Mouse (Mus musculus): ENCODE measurements around the gene Tnni3k. TPM values are rescaled to one million over a fixed set of nuclear protein-coding genes. Genes with fewer than 3 reads are reported as not detected.

Tnni3k gene
- polyA plus RNA-seq, 1 experiment from 2014 or later, result 0.05 TPM

DNA sequence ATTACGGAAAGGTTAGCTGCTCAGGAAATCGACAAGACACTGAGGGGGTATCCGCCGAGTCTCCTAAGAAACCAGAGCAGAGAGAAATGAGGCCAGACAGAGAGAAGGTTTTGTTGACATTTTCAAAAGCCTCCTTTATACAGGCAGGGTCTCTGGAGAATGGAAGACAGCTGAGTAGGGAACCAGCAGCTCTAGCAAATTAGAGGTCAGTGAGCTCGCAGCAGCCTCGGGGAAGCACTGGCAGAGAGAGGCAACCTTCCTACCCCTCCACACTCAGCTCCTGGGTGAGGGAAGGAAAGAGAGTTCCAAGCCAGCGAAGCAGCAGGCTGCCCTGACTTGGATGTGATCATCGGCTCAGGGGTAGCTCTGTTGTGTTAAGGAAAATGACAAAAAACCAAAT is 127.5 kb downstream of the Tnni3k start:
- no peak for ATAC-seq (ENCODE audit: insufficient number of reproducible peaks, low FRiP score, low TSS enrichment, low read depth)
- H3K27ac ChIP-seq, result no peak overlapping the region
- H3K4me2 ChIP-seq, result no peak overlapping the region
- H3K27me3 ChIP-seq, result no peaks in the 10 kb centered on the region
- no peaks in the 10 kb centered on the region for H3K9me3 ChIP-seq
- WGBS, result 70% methylated on average over 8 of the region's 8 CpGs
- H3K4me3 ChIP-seq, result no peak overlapping the region
- no peaks in the 10 kb centered on the region for H3K36me3 ChIP-seq
- H3K9ac ChIP-seq, result no peak overlapping the region
- H3K4me1 ChIP-seq, result no peaks in the 10 kb centered on the region

DNA sequence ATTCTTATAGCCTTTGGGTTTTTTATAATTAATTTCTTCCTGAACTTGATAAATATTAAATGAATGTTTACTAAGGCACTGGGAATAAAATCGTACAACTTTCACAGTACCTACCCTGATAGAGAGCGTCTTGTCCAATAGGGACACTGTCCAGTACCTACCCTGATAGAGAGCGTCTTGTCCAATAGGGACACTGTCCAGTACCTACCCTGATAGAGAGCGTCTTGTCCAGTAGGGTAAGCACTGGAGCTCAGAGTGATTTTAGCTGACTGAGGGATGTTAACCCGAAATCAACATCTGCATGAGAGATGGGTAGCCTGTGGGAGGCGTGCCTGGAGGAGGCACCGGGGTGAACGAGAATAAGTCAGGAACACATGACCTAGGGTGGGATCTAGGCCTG is 130.3 kb downstream of the Tnni3k start:
- Histone ChIP-seq H3K27ac (no peak overlapping the region), H3K9ac (no peak overlapping the region), H3K4me3 (no peak overlapping the region), H3K4me1 (no peaks in the 10 kb centered on the region), H3K9me3 (no peaks in the 10 kb centered on the region), H3K27me3 (no peaks in the 10 kb centered on the region), H3K4me2 (no peak overlapping the region), H3K36me3 (no peaks in the 10 kb centered on the region)
- 89% methylated on average over 8 of the region's 8 CpGs for WGBS
- no peak for ATAC-seq (ENCODE audit: insufficient number of reproducible peaks, low FRiP score, low TSS enrichment, low read depth)

DNA sequence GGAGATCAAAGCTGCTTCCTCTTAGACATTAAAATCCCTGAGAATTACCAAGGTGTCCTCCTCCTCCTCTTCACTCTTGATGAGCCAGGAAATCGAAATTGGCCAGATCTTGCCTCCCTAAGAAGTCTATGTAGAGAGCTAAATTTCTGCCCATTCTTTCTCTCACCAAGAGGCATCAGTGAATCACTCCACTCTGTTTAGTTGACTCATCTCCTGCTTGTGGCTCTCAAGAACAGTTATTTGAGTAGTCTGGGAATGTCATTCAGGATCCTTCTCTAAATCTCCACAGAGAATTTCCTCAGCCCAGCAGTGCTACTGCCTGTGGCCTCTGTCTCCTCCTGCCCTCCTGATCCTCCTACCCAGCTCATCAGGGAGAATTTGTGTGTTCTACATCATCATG is 139.6 kb downstream of the Tnni3k start:
- ATAC-seq (ENCODE audit: insufficient number of reproducible peaks, low FRiP score, low TSS enrichment, low read depth), result no peak
- H3K27ac ChIP-seq, result no peak overlapping the region
- H3K9me3 ChIP-seq, result no peaks in the 10 kb centered on the region
- no peaks in the 10 kb centered on the region for H3K27me3 ChIP-seq
- no peak overlapping the region for H3K4me2 ChIP-seq
- H3K36me3 ChIP-seq, result no peaks in the 10 kb centered on the region
- H3K4me1 ChIP-seq, result no peaks in the 10 kb centered on the region
- no peak overlapping the region for H3K9ac ChIP-seq
- 58% methylated on average over 1 of the region's 1 CpGs for WGBS
- H3K4me3 ChIP-seq, result no peak overlapping the region

DNA sequence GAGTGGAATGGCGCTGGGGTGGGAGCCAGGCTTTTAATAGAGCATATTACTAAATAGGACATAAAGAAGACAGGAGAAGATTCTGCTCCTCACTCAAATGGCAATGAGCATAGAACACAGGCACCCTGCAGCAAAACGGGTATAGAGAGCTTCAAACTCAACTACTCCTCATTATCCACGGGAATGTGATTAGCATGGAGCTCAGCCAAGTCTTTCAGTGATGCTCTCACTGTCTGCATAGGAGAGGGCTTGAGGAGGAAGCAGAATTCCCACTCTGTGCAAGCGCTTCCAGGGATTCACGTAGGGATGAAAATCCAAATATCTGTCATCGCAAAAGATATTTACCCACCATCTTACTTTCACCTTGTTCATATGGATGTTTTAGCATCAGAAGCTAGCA is 141.6 kb downstream of the Tnni3k start:
- no peak overlapping the region for H3K27ac ChIP-seq
- no peaks in the 10 kb centered on the region for H3K36me3 ChIP-seq
- ATAC-seq (ENCODE audit: insufficient number of reproducible peaks, low FRiP score, low TSS enrichment, low read depth), result no peak
- WGBS, result 60% methylated on average over 6 of the region's 6 CpGs
- no peak overlapping the region for H3K9ac ChIP-seq
- no peaks in the 10 kb centered on the region for H3K9me3 ChIP-seq
- no peak overlapping the region for H3K4me2 ChIP-seq
- no peaks in the 10 kb centered on the region for H3K27me3 ChIP-seq
- no peak overlapping the region for H3K4me3 ChIP-seq
- no peaks in the 10 kb centered on the region for H3K4me1 ChIP-seq

DNA sequence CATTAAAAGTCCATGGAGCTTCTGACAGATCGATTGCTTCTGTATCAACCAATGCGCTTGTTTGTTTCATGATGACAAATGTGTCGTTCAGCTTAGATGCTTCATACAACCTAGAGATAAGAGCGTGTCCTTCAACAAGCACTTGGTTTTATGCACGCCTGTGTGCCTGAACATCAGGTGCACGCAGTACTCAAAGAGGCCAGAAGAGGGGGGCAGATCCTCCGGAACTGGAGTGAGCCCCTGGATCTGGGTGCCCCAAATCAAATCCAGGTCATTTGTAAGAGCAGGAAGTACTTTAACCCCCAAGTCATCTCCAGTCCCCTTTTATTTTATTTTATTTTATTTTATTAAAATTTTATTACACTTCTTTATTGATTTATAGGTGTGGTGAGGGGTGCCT is 158.5 kb downstream of the Tnni3k start:
- Histone ChIP-seq H3K4me3 (no peak overlapping the region), H3K27ac (no peak overlapping the region), H3K27me3 (no peaks in the 10 kb centered on the region), H3K9me3 (no peaks in the 10 kb centered on the region), H3K36me3 (no peaks in the 10 kb centered on the region), H3K4me1 (no peaks in the 10 kb centered on the region), H3K4me2 (no peak overlapping the region), H3K9ac (no peak overlapping the region)
- 69% methylated on average over 7 of the region's 7 CpGs for WGBS
- ATAC-seq (ENCODE audit: insufficient number of reproducible peaks, low FRiP score, low TSS enrichment, low read depth), result no peak

DNA sequence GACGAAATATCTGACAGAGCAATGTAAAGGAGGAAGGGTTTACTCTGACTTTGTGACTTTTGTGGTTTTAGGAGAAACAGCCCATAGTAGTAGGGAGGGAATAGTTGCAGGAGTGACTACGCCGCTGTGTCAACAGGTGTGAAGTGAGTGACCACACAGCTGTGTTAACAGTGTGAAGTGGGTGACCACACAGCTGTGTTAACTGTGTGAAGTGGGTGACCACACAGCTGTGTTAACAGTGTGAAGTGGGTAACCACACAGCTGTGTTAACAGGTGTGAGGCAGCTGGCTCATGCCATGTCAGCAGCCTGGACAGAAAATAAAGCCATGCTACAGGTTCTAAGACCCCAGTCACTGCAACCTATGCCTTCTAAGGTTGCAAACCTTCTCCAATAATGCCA is 162.0 kb downstream of the Tnni3k start:
- Histone ChIP-seq H3K4me2 (no peak overlapping the region), H3K9me3 (no peaks in the 10 kb centered on the region), H3K27ac (no peak overlapping the region), H3K27me3 (no peaks in the 10 kb centered on the region), H3K9ac (no peak overlapping the region), H3K36me3 (no peaks in the 10 kb centered on the region), H3K4me1 (no peaks in the 10 kb centered on the region), H3K4me3 (no peak overlapping the region)
- WGBS, result 84% methylated on average over 3 of the region's 3 CpGs
- ATAC-seq (ENCODE audit: insufficient number of reproducible peaks, low FRiP score, low TSS enrichment, low read depth), result no peak

DNA sequence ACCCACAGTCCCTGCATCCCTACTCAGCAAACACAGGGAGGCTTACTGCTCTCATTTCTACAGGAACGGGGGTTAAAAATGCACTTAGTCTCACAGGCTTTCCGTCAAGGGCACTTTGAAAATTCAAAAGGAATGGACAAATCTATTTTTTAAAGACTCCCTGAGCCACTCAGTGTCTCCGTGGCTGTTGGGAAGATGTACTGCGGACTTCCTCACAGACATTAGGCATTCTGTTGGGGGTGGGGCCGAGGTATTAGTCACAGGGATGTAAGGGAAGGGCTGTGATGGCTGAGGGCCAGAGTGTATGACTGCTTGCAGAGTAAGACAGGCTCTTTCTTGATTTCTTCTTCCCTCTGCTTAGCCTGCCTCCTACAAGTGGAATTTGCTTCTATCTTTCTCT is 169.8 kb downstream of the Tnni3k start:
- H3K4me3 ChIP-seq, result no peak overlapping the region
- no peak overlapping the region for H3K9ac ChIP-seq
- H3K27me3 ChIP-seq, result no peaks in the 10 kb centered on the region
- H3K9me3 ChIP-seq, result no peaks in the 10 kb centered on the region
- no peak for ATAC-seq (ENCODE audit: insufficient number of reproducible peaks, low FRiP score, low TSS enrichment, low read depth)
- H3K4me1 ChIP-seq, result 0 out of 2 replicates have a peak, but pooled peaks cover 5% of the 10 kb centered on the region
- H3K27ac ChIP-seq, result no peak overlapping the region
- H3K36me3 ChIP-seq, result no peaks in the 10 kb centered on the region
- H3K4me2 ChIP-seq, result no peak overlapping the region
- WGBS, result 27% methylated on average over 5 of the region's 5 CpGs

DNA sequence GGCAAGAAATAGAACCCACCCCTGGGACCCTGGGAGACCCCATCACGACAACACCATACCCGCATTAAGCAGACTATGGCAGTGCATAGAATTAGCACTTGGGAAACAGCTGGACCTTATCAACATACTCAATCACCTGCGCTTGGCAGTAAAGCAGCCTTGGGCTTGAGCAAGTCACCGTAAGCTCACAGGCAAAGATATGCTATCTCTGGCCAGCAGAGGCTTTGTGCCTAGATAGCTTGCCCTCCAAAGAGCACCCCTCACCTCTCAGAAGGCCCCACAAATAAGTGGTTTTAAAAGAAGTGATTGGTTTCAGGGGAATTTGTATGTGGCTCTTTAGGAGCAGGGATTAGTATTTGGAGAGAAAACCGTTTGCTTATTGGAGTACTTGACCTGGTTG is 170.2 kb downstream of the Tnni3k start:
- Histone ChIP-seq H3K27me3 (no peaks in the 10 kb centered on the region), H3K4me3 (no peak overlapping the region), H3K4me1 (0 out of 2 replicates have a peak, but pooled peaks cover 5% of the 10 kb centered on the region), H3K4me2 (no peak overlapping the region), H3K27ac (no peak overlapping the region), H3K9ac (no peak overlapping the region), H3K9me3 (no peaks in the 10 kb centered on the region), H3K36me3 (no peaks in the 10 kb centered on the region)
- WGBS, result 29% methylated on average over 5 of the region's 5 CpGs
- no peak for ATAC-seq (ENCODE audit: insufficient number of reproducible peaks, low FRiP score, low TSS enrichment, low read depth)

DNA sequence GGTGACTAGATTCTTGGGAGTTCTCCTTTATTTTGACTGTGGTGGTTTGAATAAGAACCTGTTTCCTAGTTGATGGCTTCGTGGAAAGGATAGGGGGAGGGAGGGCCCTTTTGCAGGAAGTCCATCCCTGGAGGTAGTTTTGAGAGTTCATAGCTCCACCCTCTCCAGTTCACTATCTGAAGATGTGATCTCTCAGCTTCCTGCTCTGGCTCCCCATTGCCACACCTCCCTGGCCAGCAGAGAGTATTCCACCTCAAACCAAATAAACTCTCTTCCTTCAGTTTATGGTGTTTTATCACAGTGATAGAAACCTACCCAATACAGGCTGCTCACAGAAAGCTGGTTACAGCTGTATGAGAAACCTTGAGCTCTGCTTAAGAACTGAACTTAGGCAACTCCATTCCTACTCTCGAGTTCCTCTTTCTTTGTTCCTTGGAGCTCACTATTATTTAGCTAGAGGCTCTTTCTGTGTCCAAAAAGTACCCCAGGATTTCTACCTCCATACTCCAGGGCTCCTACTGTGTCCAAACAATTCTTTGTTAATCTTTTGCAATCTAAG is 173.7 kb downstream of the Tnni3k start:
- 59% methylated on average over 2 of the region's 2 CpGs for WGBS

DNA sequence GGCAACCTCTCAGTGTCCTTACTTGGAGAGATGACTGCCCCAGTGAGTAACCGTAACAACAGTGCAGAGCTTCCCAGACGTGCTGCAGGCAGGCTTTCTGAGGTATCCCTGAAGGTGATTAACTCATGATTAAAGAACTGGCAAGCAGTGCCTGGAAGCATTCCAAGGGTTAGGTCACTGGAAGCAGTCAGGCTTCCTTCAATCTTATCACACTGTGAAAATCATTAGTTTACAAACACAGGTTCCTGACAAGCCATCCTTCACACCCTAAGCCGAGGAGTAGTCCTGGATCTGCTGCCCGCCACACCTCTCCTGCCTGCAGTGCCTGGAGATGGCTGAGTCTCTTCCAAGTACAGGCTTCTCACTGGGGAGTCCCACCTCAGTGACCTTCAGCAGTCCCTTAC is 174.7 kb downstream of the Tnni3k start:
- Histone ChIP-seq H3K4me1 (0 out of 2 replicates have a peak, but pooled peaks cover 4% of the 10 kb centered on the region), H3K9ac (no peak overlapping the region), H3K27me3 (no peaks in the 10 kb centered on the region), H3K4me3 (no peak overlapping the region), H3K36me3 (no peaks in the 10 kb centered on the region), H3K9me3 (no peaks in the 10 kb centered on the region), H3K27ac (no peak overlapping the region), H3K4me2 (no peak overlapping the region)
- 24% methylated on average over 4 of the region's 4 CpGs for WGBS
- no peak for ATAC-seq (ENCODE audit: insufficient number of reproducible peaks, low FRiP score, low TSS enrichment, low read depth)

More for the DNA sequence above, 173.7 kb downstream of the Tnni3k start:
- Histone ChIP-seq H3K9ac (no peak overlapping the region), H3K27ac (no peak overlapping the region), H3K4me2 (no peak overlapping the region), H3K9me3 (no peaks in the 10 kb centered on the region), H3K27me3 (no peaks in the 10 kb centered on the region), H3K36me3 (no peaks in the 10 kb centered on the region), H3K4me1 (0 out of 2 replicates have a peak, but pooled peaks cover 5% of the 10 kb centered on the region), H3K4me3 (no peak overlapping the region)
- no peak for ATAC-seq (ENCODE audit: insufficient number of reproducible peaks, low FRiP score, low TSS enrichment, low read depth)

DNA sequence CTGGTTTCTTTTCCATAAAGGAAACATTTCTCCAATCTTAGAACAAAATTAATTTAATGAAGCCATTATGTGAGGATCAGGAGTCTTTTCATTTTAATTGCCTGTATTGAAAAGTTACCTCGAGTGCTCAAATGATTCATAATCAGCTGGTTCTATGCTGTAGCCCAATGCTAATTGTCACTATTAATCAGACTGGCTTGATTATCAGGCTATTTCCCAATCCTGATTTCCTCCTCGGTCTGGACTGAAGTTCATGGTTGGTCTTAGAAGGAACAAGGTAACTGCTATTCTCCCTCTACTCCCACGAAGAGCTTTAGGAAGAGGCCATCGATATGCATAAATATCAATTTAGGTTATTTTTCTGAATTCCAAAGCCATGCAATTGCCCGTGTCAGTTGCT is 175.1 kb downstream of the Tnni3k start:
- Histone ChIP-seq H3K4me1 (0 out of 2 replicates have a peak, but pooled peaks cover under 1% of the 10 kb centered on the region), H3K36me3 (no peaks in the 10 kb centered on the region), H3K27me3 (no peaks in the 10 kb centered on the region), H3K9me3 (no peaks in the 10 kb centered on the region), H3K4me3 (no peak overlapping the region), H3K9ac (no peak overlapping the region), H3K4me2 (no peak overlapping the region), H3K27ac (no peak overlapping the region)
- ATAC-seq (ENCODE audit: insufficient number of reproducible peaks, low FRiP score, low TSS enrichment, low read depth), result no peak
- 64% methylated on average over 5 of the region's 5 CpGs for WGBS

DNA sequence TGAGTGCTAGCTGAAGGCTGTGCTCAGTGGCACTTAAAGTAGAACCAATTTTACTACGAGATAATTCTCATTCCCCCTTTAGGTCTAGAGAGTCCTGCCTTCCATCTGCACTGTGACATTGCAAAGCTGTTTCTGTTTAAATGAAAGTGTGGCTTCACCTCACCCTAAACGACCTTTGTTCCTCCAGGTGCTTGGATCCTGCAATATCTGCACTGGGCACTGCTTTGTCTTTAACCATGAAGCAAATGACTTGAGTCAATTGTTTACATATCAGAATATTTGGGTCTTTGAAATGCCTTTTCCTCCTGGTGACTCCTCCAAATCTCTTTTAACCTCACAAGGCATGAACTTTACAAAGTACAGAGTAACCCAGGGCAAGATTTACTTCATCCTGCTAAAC is 175.7 kb downstream of the Tnni3k start:
- no peak overlapping the region for H3K9ac ChIP-seq
- no peaks in the 10 kb centered on the region for H3K27me3 ChIP-seq
- no peaks in the 10 kb centered on the region for H3K9me3 ChIP-seq
- ATAC-seq (ENCODE audit: insufficient number of reproducible peaks, low FRiP score, low TSS enrichment, low read depth), result no peak
- no peaks in the 10 kb centered on the region for H3K36me3 ChIP-seq
- H3K4me2 ChIP-seq, result no peak overlapping the region
- no peak overlapping the region for H3K27ac ChIP-seq
- WGBS, result 26% methylated on average over 2 of the region's 2 CpGs
- H3K4me3 ChIP-seq, result no peak overlapping the region
- H3K4me1 ChIP-seq, result no peaks in the 10 kb centered on the region

DNA sequence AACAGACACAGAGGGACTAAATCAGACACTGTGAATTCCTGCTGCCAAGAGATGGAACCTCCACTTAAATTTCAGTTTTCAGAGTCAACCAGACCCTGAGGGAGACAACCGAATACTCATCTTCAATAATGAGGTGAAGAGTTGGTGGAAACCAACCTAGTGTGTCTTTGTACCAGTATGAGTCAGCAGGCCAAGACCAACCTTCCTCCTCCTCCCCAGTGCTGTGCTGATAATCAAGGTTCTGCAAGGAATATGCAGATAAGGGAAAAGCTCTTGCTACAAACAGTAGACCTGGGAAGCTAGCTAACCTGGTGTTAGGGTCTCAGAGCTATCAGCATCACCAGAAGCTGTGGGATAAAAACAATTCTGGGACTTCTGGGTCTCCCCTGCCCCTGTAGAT is 176.1 kb downstream of the Tnni3k start:
- ATAC-seq (ENCODE audit: insufficient number of reproducible peaks, low FRiP score, low TSS enrichment, low read depth), result no peak
- Histone ChIP-seq H3K27ac (no peak overlapping the region), H3K9me3 (no peaks in the 10 kb centered on the region), H3K36me3 (no peaks in the 10 kb centered on the region), H3K4me3 (no peak overlapping the region), H3K4me2 (no peak overlapping the region), H3K27me3 (no peaks in the 10 kb centered on the region), H3K4me1 (no peaks in the 10 kb centered on the region), H3K9ac (no peak overlapping the region)
- 87% methylated on average over 1 of the region's 1 CpGs for WGBS

Data from limb, embryonic 15.5 days (tissue).